9 mouse cellular contexts compared by ENCODE assay signal in the genomic region with DNA sequence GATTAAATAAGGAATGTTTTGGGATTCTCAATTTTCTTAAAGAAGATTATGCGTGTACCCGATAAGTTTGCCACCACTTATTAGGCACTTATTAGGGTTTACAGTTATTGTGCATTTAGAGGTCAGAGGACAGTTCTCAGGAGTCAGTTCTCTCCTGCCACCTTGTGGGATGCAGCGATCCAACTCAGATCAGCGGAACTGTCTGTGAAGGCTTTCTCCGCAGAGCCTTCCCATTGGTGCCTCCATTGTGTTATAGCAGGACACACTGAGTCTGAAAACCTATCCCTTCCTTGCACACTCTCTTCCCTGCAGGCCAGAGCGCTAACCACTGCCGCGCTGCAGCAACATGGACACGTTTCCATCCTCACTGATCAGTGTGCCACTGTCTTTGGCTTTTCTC.
DNase-seq lines count a peak whose midpoint lies in the region; ATAC-seq and TF ChIP-seq lines count a peak whose summit lies in the region.
"Had no signal": no experiment of that assay in that cellular context is flagged by ENCODE, and none has a peak within 500 bp of the region (broad histone marks: within the 10 kb centered on the region; RNA-seq: fewer than 3 reads in every experiment).

No protein-coding gene starts in this region.

- H3K4me1 ChIP-seq in embryonic facial prominence, embryonic 14.5 days (ENCODE audit: control insufficient read depth, insufficient read depth, low read length), result no peaks in the 10 kb centered on the region
- H3K4me1 ChIP-seq in forebrain, embryonic 15.5 days, result peaks cover 16% of the 10 kb centered on the region
- H3K4me1 ChIP-seq: limb, embryonic 12.5 days had no signal

- intact Hi-C loops in gastrocnemius, adult 2 months (cut with DNase I), result loop anchor here (5.0 kb wide), 3 partner anchors 37 to 122 kb away; partner anchors contain the start of gene Hivep2

- TF ChIP-seq CTCF in gastrocnemius, adult 2 months (IDR thresholded peaks at IDR 0.05), result peak; percentile 70

- H3K9me3 ChIP-seq in embryonic facial prominence, embryonic 14.5 days (ENCODE audit: control insufficient read depth, low read length), result peaks cover 7% of the 10 kb centered on the region; the same call in 1 of the 2 replicates
- no peaks in the 10 kb centered on the region for H3K9me3 ChIP-seq in forebrain, embryonic 15.5 days

- no peak overlapping the region for H3K4me2 ChIP-seq in embryonic facial prominence, embryonic 14.5 days (ENCODE audit: low read depth, low read length)
- no peak overlapping the region for H3K4me2 ChIP-seq in forebrain, embryonic 15.5 days (replicated peaks)
- H3K4me2 ChIP-seq: limb, embryonic 12.5 days had no signal

- DNase-seq in gastrocnemius, adult 2 months, result peak; percentile 53
- DNase-seq in gastrocnemius, postnatal 10 days, result no peak
- peak; percentile 14 for DNase-seq in ovary, postnatal 36 days (ENCODE audit: low spot score)
- no peak for DNase-seq in ovary, postnatal 10 days (ENCODE audit: low spot score)
- DNase-seq in embryonic facial prominence, embryonic 14.5 days (ENCODE audit: low spot score), result peak; percentile 31
- DNase-seq in retina, embryonic 14.5 days (ENCODE audit: low spot score), result peak; percentile 53
- no peak for DNase-seq in urinary bladder, adult 18-20 months (ENCODE audit: low spot score in 2 of 2)

- no peak overlapping the region for H3K9ac ChIP-seq in embryonic facial prominence, embryonic 14.5 days (ENCODE audit: low read depth, low read length)
- no peak overlapping the region for H3K9ac ChIP-seq in forebrain, embryonic 15.5 days (replicated peaks)
- H3K9ac ChIP-seq: limb, embryonic 12.5 days had no signal

- WGBS in embryonic facial prominence, embryonic 14.5 days, result 52% methylated on average over 9 of the region's 9 CpGs
- 45% methylated on average over 9 of the region's 9 CpGs for WGBS in forebrain, embryonic 15.5 days

- H3K27ac ChIP-seq in gastrocnemius, adult 2 months, result no peak overlapping the region
- no peak overlapping the region for H3K27ac ChIP-seq in embryonic facial prominence, embryonic 14.5 days (replicated peaks; ENCODE audit: low read depth, low read length)
- H3K27ac ChIP-seq in forebrain, embryonic 15.5 days (replicated peaks), result no peak overlapping the region
- H3K27ac ChIP-seq: limb, embryonic 12.5 days had no signal

- H3K4me3 ChIP-seq in gastrocnemius, adult 2 months, result no peak overlapping the region
- no peak overlapping the region for H3K4me3 ChIP-seq in embryonic facial prominence, embryonic 14.5 days (ENCODE audit: low read depth, low read length)
- no peak overlapping the region for H3K4me3 ChIP-seq in forebrain, embryonic 15.5 days
- H3K4me3 ChIP-seq: limb, embryonic 12.5 days had no signal

- ATAC-seq in embryonic facial prominence, embryonic 14.5 days (ENCODE audit: low read depth), result no peak
- no peak for ATAC-seq in forebrain, embryonic 15.5 days (replicated peaks)

- H3K36me3 ChIP-seq in embryonic facial prominence, embryonic 14.5 days (ENCODE audit: control insufficient read depth, insufficient read depth, low read length), result no peaks in the 10 kb centered on the region
- no peaks in the 10 kb centered on the region for H3K36me3 ChIP-seq in forebrain, embryonic 15.5 days
- H3K36me3 ChIP-seq: limb, embryonic 12.5 days had no signal

- H3K27me3 ChIP-seq in embryonic facial prominence, embryonic 14.5 days (replicated peaks; ENCODE audit: control insufficient read depth, insufficient read depth, low read length), result no peaks in the 10 kb centered on the region
- H3K27me3 ChIP-seq in forebrain, embryonic 15.5 days, result no peaks in the 10 kb centered on the region
- H3K27me3 ChIP-seq: limb, embryonic 12.5 days had no signal

Comparison
In these comparisons a context has a peak if more than half of its experiments do, and no peak if none do; other contexts are left out.
1. DNase-seq: peak in gastrocnemius, adult 2 months (single experiment), ovary, postnatal 36 days (single experiment), embryonic facial prominence, embryonic 14.5 days (single experiment) and retina, embryonic 14.5 days (single experiment); none in gastrocnemius, postnatal 10 days (single experiment), ovary, postnatal 10 days (single experiment) and urinary bladder, adult 18-20 months (0 of 2).